Mouse (Mus musculus) midbrain, embryonic 11.5 days (tissue): ENCODE measurements around the gene Vmn1r169. TPM values are rescaled to one million over a fixed set of nuclear protein-coding genes. Genes with fewer than 3 reads are reported as not detected.
"Not testable (repeated sequence)": the region's sequence is repeated elsewhere in the genome, so short reads cannot be mapped to it uniquely, and the experiment has no call there.

ENCODE experiments used
- ATAC-seq: fragments of 200-750 bp; cut with Nextera tagmentation; 2 replicates; pipeline ENCODE4 v1.8.0; 2017; ENCODE audit warnings: moderate TSS enrichment, moderate library complexity; ENCODE audit not compliant: low FRiP score
- DNase-seq: peaks from one replicate; pipeline ENCODE4 v3.0.0; 2015; ENCODE audit warnings: low spot score; ENCODE audit errors: missing footprints
- H3K27ac ChIP-seq: fragments of 300-500 bp; sonication (generic); 2 replicates; pipeline ENCODE4 v1.5.1; 2014; ENCODE audit warnings: low read depth, low read length
- H3K27me3 ChIP-seq: fragments of 300-500 bp; sonication (generic); 2 replicates; pipeline ENCODE4 v1.6.1; 2014; ENCODE audit warnings: mild to moderate bottlenecking, low read length, moderate library complexity, mixed read lengths; ENCODE audit not compliant: control insufficient read depth, insufficient read depth
- H3K36me3 ChIP-seq: fragments of 300-500 bp; sonication (generic); 2 replicates; pipeline ENCODE4 v1.6.1; 2014; ENCODE audit warnings: mild to moderate bottlenecking, low read length, moderate library complexity, mixed read lengths; ENCODE audit not compliant: control insufficient read depth, insufficient read depth
- H3K4me1 ChIP-seq: fragments of 300-500 bp; sonication (generic); 2 replicates; pipeline ENCODE4 v1.6.1; 2014; ENCODE audit warnings: low read length; ENCODE audit not compliant: control insufficient read depth, insufficient read depth
- H3K4me2 ChIP-seq: fragments of 300-500 bp; sonication (generic); 2 replicates; pipeline ENCODE4 v1.6.1; 2014; ENCODE audit warnings: mild to moderate bottlenecking, moderate library complexity
- H3K4me3 ChIP-seq: fragments of 300-500 bp; sonication (generic); 2 replicates; pipeline ENCODE4 v1.5.1; 2014; ENCODE audit warnings: low read depth, low read length
- H3K9ac ChIP-seq: fragments of 300-500 bp; sonication (generic); 2 replicates; pipeline ENCODE4 v1.6.1; 2014; ENCODE audit warnings: low read length
- H3K9me3 ChIP-seq: fragments of 300-500 bp; sonication (generic); 2 replicates; pipeline ENCODE4 v1.6.1; 2016; ENCODE audit warnings: low read length; ENCODE audit not compliant: control insufficient read depth
- WGBS: fragments of 180-500 bp; shearing (Covaris S2); extraction: QIAGEN DNeasy Blood & Tissue Kit; methylation state at CpG from one replicate; pipeline ENCODE4 v1.1.7; 2014; 5-methylcytosine and 5-hydroxymethylcytosine counted together
- polyA plus RNA-seq: library from polyadenylated mRNA; unstranded; fragments of >200 nt; fragmentation: Nextera tagmentation; extraction: Ambion mirVana; gene quantifications from 2 replicates; pipeline ENCODE4 v1.2.1, GENCODE M21; 2014

Gene Vmn1r169
- not detected in 2 replicates for polyA plus RNA-seq

GRCm38 (mm10) chr7:23575226-23575625 is at the start of gene Vmn1r169:
TSS of gene Vmn1r169 (plus strand) at chr7:23575526.
- H3K27me3 ChIP-seq, H3K4me1 ChIP-seq, H3K4me2 ChIP-seq, H3K9ac ChIP-seq, DNase-seq, H3K36me3 ChIP-seq, H3K27ac ChIP-seq, H3K4me3 ChIP-seq, ATAC-seq, H3K9me3 ChIP-seq: not testable (repeated sequence)
- 73% methylated on average over 1 of the region's 2 CpGs for WGBS

DNA sequence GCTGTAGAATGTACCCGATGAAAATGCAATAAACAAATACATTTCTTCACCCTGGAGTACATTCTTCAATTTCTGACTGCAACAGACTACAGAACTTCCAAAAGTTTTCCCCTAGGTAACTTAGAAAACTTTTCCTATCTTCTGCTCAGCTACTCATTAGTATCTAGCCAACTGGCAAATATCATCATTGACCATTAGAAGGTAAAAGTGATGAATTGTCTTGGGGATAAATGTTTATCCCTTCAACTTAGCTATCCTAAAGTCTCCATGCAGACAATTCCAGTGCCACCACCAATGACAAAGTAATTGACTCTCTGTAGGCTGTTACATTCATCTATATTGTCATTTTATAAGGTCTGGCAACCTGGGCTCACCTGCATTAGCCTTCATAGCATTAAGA is 35.9 kb upstream of the Vmn1r169 start, which contains the start of gene Vmn1r168:
Vmn1r168 (plus strand) TSS at position 301 of the 400 bp plus-strand sequence.
- DNase-seq, H3K27ac ChIP-seq, H3K36me3 ChIP-seq, H3K4me3 ChIP-seq, H3K4me2 ChIP-seq, ATAC-seq, H3K4me1 ChIP-seq, H3K9me3 ChIP-seq, H3K27me3 ChIP-seq, H3K9ac ChIP-seq: not testable (repeated sequence)
- no CpG with 5 or more reads among the region's 1 CpGs for WGBS

GRCm38 (mm10) chr7:23605875-23606274 is 30.5 kb downstream of the Vmn1r169 start, which contains the start of gene Vmn1r170:
TSS of gene Vmn1r170 (plus strand) at chr7:23606175.
- 38% methylated on average over 1 of the region's 1 CpGs for WGBS
- H3K4me1 ChIP-seq, result not testable (repeated sequence)

More at GRCm38 (mm10) chr7:23605875-23606274, 30.5 kb downstream of the Vmn1r169 start, which contains the start of gene Vmn1r170:
- DNase-seq, H3K4me3 ChIP-seq, H3K9me3 ChIP-seq, H3K27ac ChIP-seq, ATAC-seq, H3K9ac ChIP-seq, H3K27me3 ChIP-seq, H3K36me3 ChIP-seq, H3K4me2 ChIP-seq: not testable (repeated sequence)

Other genes with a start within 250 kb of the Vmn1r169 start
- not detected in 2 replicates for gene Nlrp5, start 189.6 kb upstream of the Vmn1r169 start, polyA plus RNA-seq
- not detected in 2 replicates for gene Vmn1r167, start 68.3 kb upstream of the Vmn1r169 start, polyA plus RNA-seq
- not detected in 2 replicates for gene Vmn1r168, start 35.8 kb upstream of the Vmn1r169 start, polyA plus RNA-seq
- not detected in 2 replicates for gene Vmn1r170, start 30.6 kb downstream of the Vmn1r169 start, polyA plus RNA-seq
- not detected in 2 replicates for gene Vmn1r171, start 55.2 kb downstream of the Vmn1r169 start, polyA plus RNA-seq
- not detected in 2 replicates for gene Vmn1r172, start 82.8 kb downstream of the Vmn1r169 start, polyA plus RNA-seq
- not detected in 2 replicates for gene Vmn1r173, start 125.2 kb downstream of the Vmn1r169 start, polyA plus RNA-seq
- not detected in 2 replicates for gene Vmn1r174, start 176.7 kb downstream of the Vmn1r169 start, polyA plus RNA-seq
- not detected in 2 replicates for gene Vmn1r175, start 235.1 kb downstream of the Vmn1r169 start, polyA plus RNA-seq